Mouse (Mus musculus) spleen, postnatal 10 days (tissue): Measurements from ENCODE around the gene Vps18.

ENCODE experiments used
- DNase-seq, 2 experiments: peaks; one replicate each; pipeline ENCODE4 v3.0.0; 2021 to 2022; ENCODE audit warnings: low spot score in 2 of 2

The Vps18 gene

DNA sequence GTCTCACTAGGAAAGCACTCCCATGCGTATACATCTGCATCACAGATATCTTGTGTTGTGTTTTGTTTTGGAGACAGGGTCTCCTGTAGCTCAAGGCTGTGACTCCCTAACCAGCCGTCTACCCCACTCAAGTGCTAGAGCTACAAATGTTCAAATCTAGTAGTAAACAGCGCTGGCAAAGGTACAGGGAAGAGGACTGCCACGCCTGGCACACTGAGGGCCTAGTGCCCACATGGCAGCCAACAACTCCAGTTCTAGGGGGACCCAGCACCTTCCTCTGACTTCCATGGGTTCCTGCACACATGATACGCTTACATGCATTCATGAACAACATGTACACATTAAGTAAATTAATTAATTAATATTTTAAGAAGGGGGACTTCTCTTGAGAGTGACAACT, 3.7 kb downstream of the Vps18 start:
- no peak for DNase-seq

DNA sequence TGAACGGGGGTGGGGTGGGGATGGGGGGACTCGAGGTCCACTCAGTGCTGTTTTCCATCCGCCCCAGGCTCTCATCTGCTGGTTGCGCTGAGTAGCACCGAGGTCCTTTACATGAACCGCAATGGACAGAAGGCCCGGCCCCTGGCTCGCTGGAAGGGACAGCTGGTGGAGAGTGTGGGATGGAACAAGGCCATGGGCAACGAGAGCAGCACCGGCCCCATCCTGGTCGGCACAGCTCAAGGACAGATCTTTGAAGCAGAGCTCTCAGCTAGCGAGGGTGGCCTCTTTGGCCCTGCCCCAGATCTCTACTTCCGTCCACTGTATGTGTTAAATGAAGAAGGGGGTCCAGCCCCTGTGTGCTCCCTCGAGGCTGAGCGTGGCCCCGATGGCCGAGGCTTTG, 4.3 kb downstream of the Vps18 start:
- no peak for DNase-seq

DNA sequence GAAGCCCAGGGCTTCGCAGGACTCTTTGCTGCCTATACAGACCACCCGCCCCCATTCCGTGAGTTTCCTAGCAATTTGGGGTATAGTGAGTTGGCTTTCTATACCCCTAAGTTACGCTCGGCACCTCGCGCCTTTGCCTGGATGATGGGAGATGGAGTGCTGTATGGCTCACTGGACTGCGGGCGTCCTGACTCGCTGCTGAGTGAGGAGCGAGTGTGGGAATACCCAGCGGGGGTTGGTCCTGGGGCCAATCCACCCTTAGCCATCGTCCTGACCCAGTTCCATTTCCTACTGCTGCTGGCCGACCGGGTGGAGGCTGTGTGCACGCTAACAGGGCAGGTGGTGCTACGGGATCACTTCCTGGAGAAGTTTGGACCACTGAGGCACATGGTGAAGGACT, 4.8 kb downstream of the Vps18 start:
- no peak for DNase-seq

DNA sequence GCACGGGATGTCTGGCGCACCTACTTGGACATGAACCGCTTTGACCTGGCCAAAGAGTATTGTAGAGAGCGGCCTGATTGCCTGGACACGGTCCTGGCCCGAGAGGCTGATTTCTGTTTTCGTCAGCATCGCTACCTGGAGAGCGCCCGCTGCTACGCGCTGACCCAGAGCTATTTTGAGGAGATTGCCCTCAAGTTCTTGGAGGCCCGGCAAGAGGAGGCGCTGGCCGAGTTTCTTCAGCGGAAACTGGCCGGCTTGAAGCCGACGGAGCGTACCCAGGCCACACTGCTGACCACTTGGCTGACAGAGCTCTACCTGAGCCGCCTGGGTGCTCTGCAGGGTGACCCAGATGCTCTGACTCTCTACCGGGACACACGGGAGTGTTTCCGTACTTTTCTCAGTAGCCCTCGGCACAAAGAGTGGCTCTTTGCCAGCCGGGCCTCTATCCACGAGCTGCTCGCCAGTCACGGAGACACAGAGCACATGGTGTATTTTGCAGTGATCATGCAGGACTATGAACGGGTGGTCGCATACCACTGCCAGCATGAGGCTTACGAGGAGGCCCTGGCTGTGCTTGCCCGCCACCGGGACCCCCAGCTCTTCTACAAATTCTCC, 5.3 kb downstream of the Vps18 start:
- DNase-seq, result no peak

DNA sequence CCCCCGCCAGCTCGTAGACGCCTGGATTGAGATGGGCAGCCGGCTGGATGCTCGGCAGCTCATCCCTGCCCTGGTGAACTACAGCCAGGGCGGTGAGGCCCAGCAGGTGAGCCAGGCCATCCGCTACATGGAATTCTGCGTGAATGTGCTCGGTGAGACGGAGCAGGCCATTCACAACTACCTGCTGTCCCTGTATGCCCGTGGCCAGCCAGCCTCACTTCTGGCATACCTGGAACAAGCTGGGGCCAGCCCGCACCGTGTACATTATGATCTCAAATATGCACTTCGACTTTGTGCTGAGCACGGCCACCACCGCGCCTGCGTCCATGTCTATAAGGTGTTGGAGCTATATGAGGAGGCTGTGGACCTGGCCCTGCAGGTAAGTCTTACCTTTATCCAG, 5.9 kb downstream of the Vps18 start:
- DNase-seq, result no peak

DNA sequence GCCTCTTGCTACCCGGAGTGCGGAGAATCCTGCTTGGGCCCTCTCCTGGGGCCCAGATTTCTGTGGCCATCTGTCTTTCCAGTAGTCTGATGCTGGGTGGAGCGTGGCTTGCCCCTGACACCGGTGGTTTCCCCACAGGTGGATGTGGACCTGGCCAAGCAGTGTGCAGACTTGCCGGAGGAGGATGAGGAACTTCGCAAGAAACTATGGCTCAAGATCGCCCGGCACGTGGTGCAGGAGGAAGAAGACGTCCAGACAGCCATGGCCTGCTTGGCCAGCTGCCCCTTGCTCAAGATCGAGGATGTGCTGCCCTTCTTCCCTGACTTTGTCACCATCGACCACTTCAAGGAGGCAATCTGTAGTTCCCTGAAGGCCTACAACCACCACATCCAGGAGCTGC, 8.2 kb downstream of the Vps18 start:
- DNase-seq, result no peak

DNA sequence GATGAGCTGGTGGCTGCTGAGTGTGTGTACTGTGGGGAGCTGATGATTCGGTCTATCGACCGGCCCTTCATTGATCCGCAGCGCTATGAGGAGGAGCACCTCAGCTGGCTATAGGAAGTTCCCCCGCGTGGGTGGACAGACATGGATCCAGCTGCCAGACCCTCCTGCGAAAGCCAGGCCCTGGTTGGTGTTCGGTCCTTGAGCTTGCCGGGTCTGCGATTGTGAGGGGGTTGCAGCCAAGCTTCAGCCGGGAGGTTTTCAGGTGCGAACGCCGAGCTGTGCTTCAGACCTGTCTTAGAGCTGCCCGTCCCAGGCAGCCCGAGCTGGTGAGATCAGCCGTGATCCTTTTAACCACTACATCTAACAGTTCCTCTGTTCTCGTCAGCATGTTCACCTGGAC, 9.0 kb downstream of the Vps18 start:
- no peak for DNase-seq

DNA sequence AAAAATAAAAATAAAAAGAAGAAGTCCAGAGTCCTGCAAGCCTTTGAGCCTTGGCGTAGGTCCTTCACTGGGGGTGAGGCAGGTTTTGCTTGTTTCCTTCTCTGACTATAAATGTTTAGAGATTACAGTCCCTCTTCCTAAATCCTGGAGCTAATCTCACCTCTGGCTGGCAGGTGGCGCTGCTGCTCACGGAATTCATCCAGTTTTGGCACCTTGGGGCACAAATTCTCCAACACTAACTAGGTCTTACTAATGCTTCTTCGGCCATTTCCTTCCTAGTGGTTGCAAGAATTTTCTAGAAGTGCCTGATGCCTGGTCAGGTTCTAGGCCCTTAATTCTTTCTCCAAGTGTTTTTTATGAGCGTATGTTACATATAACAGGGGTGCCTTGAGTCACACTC, 9.8 kb downstream of the Vps18 start:
- peak; percentile 44 to 74 for DNase-seq

DNA sequence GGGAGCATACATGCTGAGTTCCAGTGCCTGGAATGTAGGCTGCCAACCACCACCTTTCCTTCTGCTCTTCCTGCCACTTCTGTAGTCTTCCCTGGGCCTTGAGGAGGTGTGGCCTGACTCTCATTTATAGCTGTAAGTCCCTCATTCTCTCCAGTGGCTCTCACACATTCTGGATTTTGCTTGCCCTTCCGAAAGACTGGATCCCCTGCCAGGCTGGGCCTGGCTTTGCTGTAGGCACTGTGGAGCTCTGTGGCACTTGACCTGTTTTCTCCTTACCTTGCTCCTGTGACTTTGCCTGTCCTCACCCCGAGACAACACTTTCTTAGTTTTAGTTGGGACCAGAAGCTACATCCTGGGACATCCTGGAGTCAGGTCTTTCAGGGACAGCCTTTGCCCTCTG, 10.3 kb downstream of the Vps18 start:
- DNase-seq, result no peak

DNA sequence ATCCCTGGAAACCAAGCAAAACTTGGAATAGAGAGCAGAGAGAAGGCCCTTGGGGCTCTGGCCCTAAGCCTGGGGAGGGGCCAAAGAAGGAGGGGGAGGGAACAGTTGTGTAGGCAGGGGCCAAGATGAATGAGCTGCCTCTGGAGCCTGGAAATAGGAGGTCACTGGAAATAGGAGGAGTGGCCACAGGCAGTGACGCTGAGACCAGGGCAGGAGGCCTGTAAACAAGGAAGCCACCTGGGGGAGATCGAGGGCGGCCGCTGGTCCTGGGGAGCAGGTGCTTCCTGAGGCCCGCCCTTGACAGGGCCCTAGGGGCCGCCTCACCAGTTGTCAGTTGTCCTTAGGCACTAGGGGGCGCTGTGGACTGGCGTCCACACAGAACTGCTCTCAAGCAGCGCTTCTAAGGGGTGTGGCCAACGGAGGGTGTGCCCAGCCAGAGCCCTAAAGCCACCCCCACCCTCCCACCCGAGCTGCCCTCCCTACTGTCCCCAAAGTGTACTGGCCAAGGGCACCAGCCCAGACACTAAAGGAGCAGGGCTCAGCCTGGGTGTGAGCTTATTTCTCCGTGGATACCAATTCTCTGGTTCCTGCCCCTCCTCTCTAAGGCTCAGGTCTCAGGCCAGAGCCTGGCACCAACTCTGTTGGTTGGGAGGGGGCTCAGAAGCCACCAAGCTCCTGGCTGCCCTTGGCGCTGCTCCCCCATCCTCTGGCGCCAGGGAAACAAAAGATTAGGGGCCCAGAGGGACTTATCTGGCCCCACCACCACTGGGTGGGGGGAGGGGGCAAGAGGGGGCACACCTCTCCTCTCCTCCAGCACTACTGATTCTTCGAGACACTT, 11.7 kb downstream of the Vps18 start:
- peak; percentile 82 to 95 for DNase-seq

DNA sequence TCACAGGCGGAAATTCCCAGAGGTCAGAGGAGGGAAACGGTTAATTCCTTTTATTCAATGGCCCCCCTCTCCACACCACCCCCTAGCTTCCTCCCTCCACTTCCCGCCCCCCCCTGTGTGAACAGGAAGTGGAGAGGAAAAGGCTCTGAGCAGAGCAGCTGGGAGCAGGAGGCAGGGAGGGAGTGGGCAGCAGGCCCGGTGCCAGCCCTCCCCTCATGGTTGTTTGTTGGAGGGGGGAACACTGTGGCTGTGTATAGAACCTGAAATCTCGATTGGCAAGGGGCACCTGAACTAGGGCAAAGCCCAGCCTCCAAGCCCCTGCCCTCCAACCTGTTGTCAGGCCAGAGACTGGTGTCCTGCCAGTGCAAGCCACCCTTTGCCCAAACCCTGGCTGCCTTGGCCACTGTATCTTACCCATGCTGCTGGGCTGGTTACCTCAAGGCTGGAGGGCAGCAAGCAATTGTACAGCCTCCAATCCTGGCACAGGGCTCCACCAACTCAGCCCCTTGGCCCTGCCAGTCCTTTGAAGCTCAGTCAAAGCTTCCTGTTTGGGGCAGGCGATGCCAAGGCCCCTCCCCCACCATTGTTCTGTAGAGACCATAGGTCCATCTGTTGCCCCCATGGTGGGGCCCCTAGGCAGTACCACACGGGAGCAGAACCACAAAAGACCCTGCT, 12.4 kb downstream of the Vps18 start:
- DNase-seq, result peak; percentile 23 to 51

DNA sequence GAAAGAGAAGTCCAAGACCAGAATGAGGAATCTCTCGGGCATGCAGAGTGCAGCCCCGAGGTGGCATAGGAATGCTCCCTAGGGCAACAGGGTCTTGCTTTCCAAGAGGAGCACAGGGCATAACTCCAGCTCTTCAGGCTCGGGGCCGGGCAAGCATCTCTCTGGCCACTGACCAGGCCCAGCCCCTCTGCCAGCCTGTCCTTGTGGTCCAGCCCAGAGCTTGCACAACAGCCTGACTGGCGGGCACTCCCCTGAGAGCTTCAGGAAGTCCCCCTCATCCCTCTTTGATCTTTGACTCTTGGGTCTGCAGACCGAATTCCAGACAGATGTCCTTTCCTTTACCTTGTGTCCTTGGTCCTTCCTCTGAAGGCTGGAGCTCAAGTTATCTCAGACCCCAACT, 14.3 kb downstream of the Vps18 start:
- DNase-seq, result no peak

DNA sequence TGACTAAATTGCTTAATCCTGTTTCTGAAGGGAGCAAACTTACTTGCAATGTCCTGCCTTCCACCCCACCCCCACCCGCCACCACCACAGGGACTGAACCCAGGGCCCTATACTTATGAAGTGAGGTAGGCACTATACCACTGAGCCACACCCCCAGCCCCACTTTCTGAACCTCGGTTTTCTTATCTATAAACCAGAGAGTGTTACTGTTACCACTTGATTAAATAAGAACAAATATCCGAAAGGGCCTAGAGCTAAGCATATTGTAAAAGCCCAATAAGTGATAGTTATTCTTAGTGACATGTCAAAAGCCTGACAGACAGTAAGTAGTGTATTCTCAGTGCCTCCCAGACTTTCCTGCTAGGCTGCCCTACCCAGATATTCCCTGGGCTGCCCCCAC, 15.9 kb downstream of the Vps18 start:
- no peak for DNase-seq

DNA sequence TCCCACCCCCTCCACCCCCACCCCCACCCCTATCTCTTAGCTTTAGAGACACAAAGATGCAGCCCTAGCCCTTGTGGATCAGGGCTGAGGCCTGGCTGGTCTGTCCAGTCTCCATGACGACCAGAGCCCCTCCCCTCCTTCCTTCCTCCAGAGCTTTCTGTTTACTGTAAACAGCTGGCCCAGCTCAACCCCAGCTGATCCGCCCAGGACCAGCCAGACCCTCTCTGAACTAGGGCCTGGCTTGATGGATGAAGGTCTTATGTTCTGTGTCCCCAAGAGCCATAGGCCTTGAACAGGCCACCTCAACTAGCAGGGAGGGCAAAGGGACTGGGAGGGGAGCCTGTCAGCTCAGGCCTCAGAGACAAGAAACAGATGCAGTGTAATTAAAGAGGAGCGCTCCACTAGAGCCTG, 16.3 kb downstream of the Vps18 start:
- no peak for DNase-seq

DNA sequence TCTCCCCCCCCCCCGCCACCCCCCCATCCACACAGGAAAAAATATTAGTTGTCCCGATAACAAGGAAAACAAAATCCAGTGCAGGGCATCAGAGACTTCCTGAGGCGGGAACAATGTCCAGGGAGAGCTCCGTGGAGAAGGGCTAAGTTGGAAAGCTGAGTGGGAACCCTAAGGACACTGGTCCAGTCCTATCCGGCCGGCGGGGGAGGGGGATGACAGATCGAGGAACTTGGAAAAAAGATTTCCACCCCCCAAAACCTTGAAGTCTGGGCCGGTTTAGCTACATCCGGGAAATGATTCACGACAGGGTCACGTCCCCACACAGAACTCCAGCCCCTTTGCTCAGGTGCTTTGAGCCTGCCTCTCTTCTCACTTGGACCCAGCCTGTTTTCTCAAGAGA, 23.0 kb downstream of the Vps18 start:
- DNase-seq, result no peak

DNA sequence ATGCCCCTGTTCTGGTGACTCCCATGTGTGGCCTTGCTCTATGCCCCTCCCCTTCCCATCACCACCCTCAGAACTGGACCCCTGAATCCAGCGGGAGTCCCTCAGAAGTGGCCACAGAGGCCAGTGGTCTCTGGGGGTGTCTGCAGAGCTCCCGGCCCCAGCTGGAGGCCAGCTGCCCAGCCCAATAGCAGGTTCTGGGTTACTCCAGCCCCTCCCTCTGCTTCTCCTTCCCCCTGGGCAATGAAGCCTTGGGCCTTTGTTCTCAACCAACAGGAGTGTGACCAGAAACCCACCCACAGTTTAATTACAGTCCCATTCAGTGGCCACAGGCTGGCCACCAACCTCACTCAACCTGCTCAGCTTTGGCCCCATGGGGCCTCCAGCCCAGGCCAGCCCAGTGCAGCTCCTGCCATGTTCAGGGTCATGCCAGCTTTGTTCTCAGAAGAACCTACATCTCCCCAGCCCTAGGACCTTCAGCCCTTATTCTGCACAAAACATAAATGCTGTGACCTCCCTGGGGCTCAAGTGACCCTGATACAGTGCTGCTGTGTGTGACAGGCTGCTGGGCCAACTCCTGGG, 23.9 kb downstream of the Vps18 start:
- DNase-seq, result no peak

DNA sequence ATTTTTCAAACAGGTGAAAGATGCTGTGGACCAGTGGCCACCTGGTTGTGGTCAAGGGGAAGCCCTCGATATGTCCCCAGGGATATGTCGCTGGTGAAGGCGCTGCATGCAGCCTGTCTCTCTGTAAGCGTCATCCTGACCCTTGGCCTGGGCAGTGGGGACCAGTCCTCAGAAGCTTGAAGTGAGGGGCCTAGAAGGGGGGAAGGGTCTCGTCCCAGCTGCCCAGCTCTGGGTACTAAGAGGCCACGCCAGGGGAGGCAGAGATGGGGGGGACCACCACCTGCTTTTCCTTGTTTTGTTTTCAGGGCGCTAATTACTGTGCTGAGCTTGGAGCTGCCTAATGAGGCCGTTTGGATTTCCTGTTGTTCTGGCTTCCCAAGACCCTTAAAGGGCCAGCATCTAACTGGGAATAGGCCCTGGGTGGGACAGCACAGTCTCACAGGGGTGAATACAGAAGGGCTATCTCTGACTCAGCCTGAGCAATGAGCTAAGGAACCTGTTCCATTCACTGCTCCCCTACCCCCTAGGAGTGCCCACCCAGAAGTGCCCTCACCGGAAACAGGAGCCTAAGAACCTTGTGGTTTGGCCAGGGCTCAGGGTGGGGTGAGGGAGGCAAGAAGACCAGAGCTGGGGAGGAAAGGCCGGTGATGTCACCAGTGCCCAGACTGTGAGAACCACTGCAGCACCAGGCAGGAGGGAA, 25.4 kb downstream of the Vps18 start:
- DNase-seq, result no peak

DNA sequence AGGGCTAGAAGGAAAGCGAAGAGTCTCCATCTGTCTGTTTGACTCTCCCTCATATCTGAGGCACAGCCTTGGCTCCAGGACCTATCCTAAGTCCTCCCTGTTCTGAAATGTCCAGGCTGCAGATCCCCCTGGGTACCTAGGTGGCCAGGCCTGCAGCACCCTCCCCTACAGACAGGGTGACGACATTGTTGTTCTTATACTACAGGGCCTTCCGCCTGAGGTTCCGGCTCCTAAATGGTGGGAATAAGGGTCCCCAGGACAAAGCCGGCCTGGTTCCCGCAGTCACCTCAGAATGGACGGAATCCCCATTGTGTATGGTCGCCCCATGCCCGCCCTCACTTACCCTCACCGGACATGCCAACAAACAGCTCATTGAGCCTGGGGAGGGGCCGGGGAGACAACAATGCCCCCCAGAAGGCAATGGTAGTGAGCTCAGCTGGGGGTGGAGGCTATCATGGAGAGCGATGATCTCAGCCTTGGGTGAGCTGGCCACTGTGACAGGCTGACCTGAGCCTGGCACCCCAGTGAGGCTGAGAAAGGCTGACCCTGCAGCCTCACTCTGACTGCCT, 26.3 kb downstream of the Vps18 start:
- DNase-seq, result no peak

DNA sequence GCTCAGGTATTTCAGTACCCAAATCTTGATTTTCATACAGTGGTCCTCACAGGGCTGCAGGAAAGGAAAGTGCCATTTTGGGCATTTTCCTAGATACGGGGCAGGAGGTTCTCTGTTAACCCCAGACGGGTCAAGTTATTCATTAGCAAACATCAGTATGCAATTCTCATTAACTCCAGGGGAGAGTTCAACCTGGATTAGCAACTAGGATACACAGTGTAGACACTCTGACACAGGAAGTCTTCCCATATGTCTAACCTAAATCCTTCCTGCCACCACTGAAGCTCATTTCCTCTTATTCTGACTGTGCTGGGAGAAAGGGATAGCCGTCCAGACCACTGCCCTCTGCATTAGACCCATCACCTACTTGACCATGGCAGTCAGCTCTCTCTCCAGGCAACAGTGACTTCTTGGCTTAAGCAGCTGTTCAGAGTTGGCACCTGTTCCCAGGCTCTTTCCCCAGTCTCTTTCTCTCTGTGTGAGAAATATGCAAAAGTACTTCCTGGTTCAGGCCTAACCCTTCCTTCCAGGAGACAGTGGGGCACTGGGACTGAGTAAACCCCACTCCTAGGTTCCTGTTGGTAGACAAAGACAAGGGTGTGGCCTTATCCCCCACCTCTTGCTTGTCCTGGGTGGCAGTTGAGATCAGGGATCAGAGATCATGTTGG, 29.6 kb downstream of the Vps18 start:
- DNase-seq, result no peak

DNA sequence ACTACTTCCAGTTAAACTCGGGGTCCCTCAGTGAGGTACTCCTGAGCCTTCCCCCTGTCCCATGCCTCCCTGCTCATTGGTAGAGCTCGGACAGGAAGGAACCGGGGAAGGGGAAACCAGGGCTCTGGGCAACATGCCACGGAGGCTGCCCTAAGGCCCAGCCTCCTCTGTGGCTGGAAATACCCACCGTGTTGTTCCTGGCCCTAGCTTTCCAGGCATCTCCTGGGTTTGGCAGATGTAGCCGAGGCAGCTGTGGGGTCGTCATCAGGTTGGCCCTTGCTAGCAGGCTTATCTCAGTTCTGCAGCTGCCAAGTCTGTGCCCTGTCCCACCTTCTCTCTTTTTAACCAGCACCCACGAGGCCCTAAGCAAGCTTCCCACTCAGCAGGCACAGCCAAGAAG, 32.0 kb downstream of the Vps18 start:
- no peak for DNase-seq
